Mouse (Mus musculus) hindbrain, postnatal 0 days (tissue): ENCODE data around the gene Smg6. TPM values are rescaled to one million over a fixed set of nuclear protein-coding genes. Genes with fewer than 3 reads are reported as not detected.

Experiments
- ATAC-seq: fragments of 200-750 bp; cut with Nextera tagmentation; 2 replicates; pipeline ENCODE4 v1.8.0; 2017; ENCODE audit warnings: mild to moderate bottlenecking, moderate TSS enrichment, moderate library complexity
- DNase-seq: peaks from one replicate; pipeline ENCODE4 v3.0.0-alpha.2; 2015; ENCODE audit warnings: low spot score
- H3K27ac ChIP-seq: fragments of 300-500 bp; sonication (generic); 2 replicates; pipeline ENCODE4 v1.5.1; 2014; ENCODE audit warnings: mild to moderate bottlenecking
- H3K27me3 ChIP-seq: fragments of 300-500 bp; sonication (generic); 2 replicates; pipeline ENCODE4 v1.6.1; 2014; ENCODE audit warnings: low read length, mixed read lengths; ENCODE audit not compliant: insufficient read depth
- H3K36me3 ChIP-seq: fragments of 300-500 bp; sonication (generic); 2 replicates; pipeline ENCODE4 v1.6.1; 2014; ENCODE audit warnings: low read length, mixed read lengths; ENCODE audit not compliant: insufficient read depth
- H3K4me1 ChIP-seq: fragments of 300-500 bp; sonication (generic); 2 replicates; pipeline ENCODE4 v1.6.1; 2014; ENCODE audit warnings: antibody characterized with exemption, low read length, mixed read lengths; ENCODE audit not compliant: insufficient read depth
- H3K4me2 ChIP-seq: fragments of 300-500 bp; sonication (generic); 2 replicates; pipeline ENCODE4 v1.6.1; 2014; ENCODE audit warnings: low read depth, mild to moderate bottlenecking, low read length, moderate library complexity, mixed read lengths
- H3K4me3 ChIP-seq: fragments of 300-500 bp; sonication (generic); 2 replicates; pipeline ENCODE4 v1.5.1; 2014; ENCODE audit warnings: low read length
- H3K9ac ChIP-seq: fragments of 300-500 bp; sonication (generic); replicated peaks from 2 replicates; pipeline ENCODE4 v1.6.1; 2014; ENCODE audit warnings: mild to moderate bottlenecking, low read length, moderate library complexity, mixed read lengths
- H3K9me3 ChIP-seq: fragments of 300-500 bp; sonication (generic); 2 replicates; pipeline ENCODE4 v1.6.1; 2016; ENCODE audit warnings: low read length, mixed read lengths
- CTCF ChIP-seq: IDR thresholded peaks from 2 replicates; pipeline ENCODE4 v1.5.1; 2016; ENCODE audit warnings: antibody characterized with exemption, control low read depth, low read depth
- WGBS: fragments of 180-500 bp; shearing (Covaris S2); extraction: QIAGEN DNeasy Blood & Tissue Kit; methylation state at CpG from one replicate; pipeline ENCODE4 v1.1.7; 2014; 5-methylcytosine and 5-hydroxymethylcytosine counted together
- polyA plus RNA-seq: library from polyadenylated mRNA; unstranded; fragments of >200 nt; fragmentation: Nextera tagmentation; extraction: Ambion mirVana; gene quantifications from 2 replicates; pipeline ENCODE4 v1.2.1, GENCODE M21; 2015
- total RNA-seq: library from RNA; depleted of rRNA; stranded (reverse); fragments of >200 nt; gene quantifications from 2 replicates; pipeline ENCODE4 v1.2.3, GENCODE M21; 2014

Smg6 gene
- total and polyA plus RNA-seq, 2 experiments from 2014 or later = 10.0 to 27.8 TPM

GRCm38 (mm10) chr11:75135358-75135757, 209.7 kb downstream of the Smg6 start:
- Histone ChIP-seq H3K27me3 (no peaks in the 10 kb centered on the region), H3K9me3 (no peaks in the 10 kb centered on the region), H3K27ac (no peak overlapping the region), H3K4me2 (no peak overlapping the region), H3K4me1 (peaks cover 20% of the 10 kb centered on the region), H3K9ac (no peak overlapping the region), H3K4me3 (no peak overlapping the region), H3K36me3 (no peaks in the 10 kb centered on the region; the same call in 1 of the 2 replicates)
- TF ChIP-seq CTCF = no peak
- no peak for ATAC-seq
- no peak for DNase-seq
- 92% methylated on average over 4 of the region's 4 CpGs for WGBS

DNA sequence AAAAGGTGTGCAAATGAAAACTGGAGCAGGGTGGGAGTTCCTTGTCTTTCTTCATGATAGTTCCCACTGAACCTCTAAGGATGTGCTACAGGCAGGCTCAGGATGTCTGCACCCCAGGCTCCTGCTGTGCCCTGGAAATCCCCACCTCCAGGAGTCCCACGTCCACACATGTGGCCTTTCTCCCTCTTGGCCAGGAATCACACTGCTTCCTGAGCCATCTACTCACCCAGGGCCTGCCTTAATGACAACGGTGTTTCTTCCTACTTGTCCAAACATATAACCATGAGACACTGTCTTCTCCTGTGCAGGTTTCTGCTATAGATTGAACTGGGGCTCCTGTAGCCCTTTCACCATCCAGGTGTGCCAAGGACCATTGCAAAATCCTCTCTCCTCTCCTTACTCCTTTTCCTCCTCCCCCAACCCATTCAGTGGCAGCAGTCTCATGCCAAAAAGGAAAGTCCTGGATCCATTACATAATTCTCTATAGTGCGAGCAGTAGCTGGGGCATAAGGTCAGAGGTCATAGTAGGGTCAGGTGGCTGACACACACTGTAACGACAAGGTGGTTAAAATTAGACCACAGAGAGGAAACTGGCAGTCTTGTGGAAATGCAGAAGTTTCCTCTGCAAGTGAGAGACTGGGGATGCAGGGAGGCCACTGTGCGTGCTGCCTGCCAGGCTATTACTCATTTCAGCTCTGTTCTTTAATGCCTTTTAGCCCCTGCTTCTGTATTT, 211.2 kb downstream of the Smg6 start:
- Histone ChIP-seq H3K36me3 (peaks cover 6% of the 10 kb centered on the region; the same call in 1 of the 2 replicates), H3K9ac (no peak overlapping the region), H3K4me3 (no peak overlapping the region), H3K27ac (no peak overlapping the region), H3K4me2 (no peak overlapping the region), H3K9me3 (no peaks in the 10 kb centered on the region), H3K4me1 (peaks cover 20% of the 10 kb centered on the region), H3K27me3 (no peaks in the 10 kb centered on the region)
- ATAC-seq (no peak), DNase-seq (no peak)
- WGBS = 69% methylated on average over 5 of the region's 5 CpGs
- no peak for TF ChIP-seq CTCF

DNA sequence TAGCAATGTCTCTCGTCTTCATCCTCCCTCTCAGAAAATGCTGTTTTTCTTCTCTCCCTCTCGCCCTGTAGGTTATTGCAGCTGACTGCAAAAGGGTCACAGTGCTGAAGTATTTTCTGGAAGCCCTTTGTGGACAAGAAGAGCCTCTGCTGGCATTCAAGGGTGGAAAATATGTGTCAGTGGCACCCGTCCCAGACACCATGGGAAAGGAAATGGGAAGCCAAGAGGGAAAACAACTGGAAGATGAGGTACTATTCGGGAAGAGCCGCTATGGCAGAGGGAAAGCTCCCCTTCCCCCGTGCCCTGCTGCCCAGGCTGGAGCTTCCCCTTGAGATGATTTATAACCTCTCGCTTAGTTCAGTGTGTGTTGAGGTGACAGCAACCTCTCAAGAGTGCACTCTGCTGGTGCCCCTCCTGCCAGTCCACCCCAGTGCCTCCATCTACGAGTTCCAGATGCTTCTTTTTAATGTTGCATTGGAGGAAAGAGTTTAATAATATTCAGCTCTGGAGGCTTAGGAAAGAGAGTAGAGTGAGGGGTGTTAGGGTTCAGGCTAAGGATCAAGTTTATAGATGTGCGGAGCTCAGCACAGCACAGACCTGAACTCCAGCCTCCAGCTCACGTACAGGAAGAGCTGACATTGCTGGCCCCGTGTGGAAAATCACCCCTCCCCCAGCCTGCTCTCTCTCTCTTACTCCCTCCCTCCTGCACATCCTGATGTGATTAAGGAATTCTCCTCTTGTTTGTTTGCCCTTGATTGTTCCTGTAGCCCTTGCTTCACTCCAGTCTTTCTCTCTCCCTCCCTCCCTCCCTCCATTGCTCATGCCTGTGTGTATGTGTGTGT, 213.7 kb downstream of the Smg6 start:
- Histone ChIP-seq H3K9me3 (no peaks in the 10 kb centered on the region), H3K27ac (peak overlapping the region; percentile 45; the same call in 1 of the 2 replicates), H3K4me2 (no peak overlapping the region), H3K27me3 (no peaks in the 10 kb centered on the region), H3K4me3 (no peak overlapping the region), H3K9ac (no peak overlapping the region), H3K36me3 (peaks cover 19% of the 10 kb centered on the region), H3K4me1 (no peaks in the 10 kb centered on the region; the same call in 1 of the 2 replicates)
- 53% methylated on average over 11 of the region's 11 CpGs for WGBS
- DNase-seq (no peak), ATAC-seq (0 out of 2 replicates have a peak, but pooled peaks have one; percentile 35)
- TF ChIP-seq CTCF = no peak

DNA sequence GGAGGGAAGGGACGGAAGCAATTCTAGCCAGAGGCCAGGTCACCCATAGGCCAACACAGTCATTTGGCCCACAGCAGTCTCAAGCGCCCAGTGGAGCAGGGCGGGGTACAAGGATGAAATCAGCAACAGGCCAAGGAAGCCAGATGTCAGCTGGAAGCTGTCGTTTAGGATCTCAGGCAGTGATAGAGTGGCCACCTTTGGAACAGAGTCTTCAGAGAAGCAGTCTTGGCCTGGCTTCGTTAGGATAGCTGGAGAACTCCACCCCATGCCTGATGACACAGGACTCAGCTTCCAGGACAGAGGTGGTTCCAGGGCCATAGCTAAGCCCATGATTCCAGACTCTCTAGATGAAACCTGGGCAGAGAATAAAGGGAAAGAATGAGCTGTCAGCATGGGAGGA, 214.8 kb downstream of the Smg6 start:
- WGBS = 82% methylated on average over 5 of the region's 5 CpGs
- ATAC-seq (no peak), DNase-seq (no peak)
- Histone ChIP-seq H3K9ac (no peak overlapping the region), H3K4me2 (no peak overlapping the region), H3K4me1 (no peaks in the 10 kb centered on the region; the same call in 1 of the 2 replicates), H3K4me3 (no peak overlapping the region), H3K27ac (0 out of 2 replicates have a peak overlapping the region, but pooled peaks have one; percentile 21), H3K27me3 (no peaks in the 10 kb centered on the region), H3K36me3 (peaks cover 26% of the 10 kb centered on the region), H3K9me3 (no peaks in the 10 kb centered on the region)
- no peak for TF ChIP-seq CTCF

- no peak for DNase-seq
- Histone ChIP-seq H3K4me2 (no peak overlapping the region), H3K27ac (no peak overlapping the region), H3K9ac (no peak overlapping the region), H3K9me3 (no peaks in the 10 kb centered on the region), H3K36me3 (peaks cover 26% of the 10 kb centered on the region), H3K27me3 (no peaks in the 10 kb centered on the region), H3K4me1 (no peaks in the 10 kb centered on the region; the same call in 1 of the 2 replicates), H3K4me3 (no peak overlapping the region)
- 75% methylated on average over 3 of the region's 3 CpGs for whole genome bisulfite sequencing
- TF ChIP-seq CTCF = no peak
- no peak for ATAC-seq
These were observed 215.4 kb downstream of the Smg6 start for GRCm38 (mm10) chr11:75141038-75141437.

DNA sequence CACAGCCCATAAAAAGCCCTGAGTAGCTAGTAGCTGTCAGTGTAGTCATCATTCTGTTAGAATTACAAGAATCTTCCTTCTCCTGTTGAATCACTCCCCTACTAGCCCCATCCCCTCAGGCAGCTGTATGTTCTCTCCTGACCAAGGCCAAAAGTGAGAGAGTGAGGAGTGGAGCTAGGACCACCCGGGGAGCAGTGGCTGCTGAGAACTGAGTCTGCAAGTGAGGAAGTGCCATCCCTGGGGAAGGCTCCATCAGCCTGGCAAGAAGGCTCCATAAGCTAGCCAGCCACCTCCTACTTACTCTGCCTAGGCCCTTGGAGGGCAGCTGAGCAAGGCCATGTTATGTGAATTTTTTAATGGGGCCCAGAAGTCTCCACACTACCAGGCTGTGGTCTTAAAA, 216.3 kb downstream of the Smg6 start:
- Histone ChIP-seq H3K4me3 (no peak overlapping the region), H3K27ac (no peak overlapping the region), H3K27me3 (no peaks in the 10 kb centered on the region), H3K36me3 (peaks cover 26% of the 10 kb centered on the region), H3K4me2 (no peak overlapping the region), H3K4me1 (peaks cover 2% of the 10 kb centered on the region), H3K9ac (no peak overlapping the region), H3K9me3 (no peaks in the 10 kb centered on the region)
- WGBS = 52% methylated on average over 1 of the region's 1 CpGs
- no peak for TF ChIP-seq CTCF
- DNase-seq = no peak
- ATAC-seq = no peak

DNA sequence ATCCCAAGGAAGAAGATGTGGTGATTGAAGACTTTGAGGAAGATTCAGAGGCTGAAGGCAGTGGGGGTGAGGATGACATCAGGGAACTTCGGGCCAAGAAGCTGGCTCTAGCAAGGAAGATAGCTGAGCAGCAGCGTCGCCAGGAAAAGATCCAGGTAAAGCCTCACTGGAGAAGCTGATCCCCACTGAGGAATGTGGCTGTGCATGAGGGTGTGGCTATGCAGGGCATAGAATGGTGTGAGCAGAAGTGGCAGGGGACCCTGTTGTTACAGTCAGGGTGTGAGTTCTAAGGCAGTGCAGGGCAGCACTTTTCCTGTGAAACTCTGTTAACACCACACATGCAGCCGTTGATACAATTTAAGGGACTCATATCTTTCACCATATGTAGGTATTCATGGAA, 217.1 kb downstream of the Smg6 start:
- Histone ChIP-seq H3K9ac (no peak overlapping the region), H3K36me3 (peaks cover 26% of the 10 kb centered on the region), H3K4me2 (no peak overlapping the region), H3K9me3 (no peaks in the 10 kb centered on the region), H3K27me3 (no peaks in the 10 kb centered on the region), H3K4me1 (peaks cover 6% of the 10 kb centered on the region), H3K27ac (no peak overlapping the region), H3K4me3 (no peak overlapping the region)
- ATAC-seq = no peak
- DNase-seq = no peak
- WGBS = 85% methylated on average over 4 of the region's 4 CpGs
- no peak for TF ChIP-seq CTCF
